Mouse (Mus musculus): Measurements from ENCODE around the gene Fat2. TPM values are rescaled to one million over a fixed set of nuclear protein-coding genes. Genes with fewer than 3 reads are reported as not detected.

Gene Fat2
- polyA plus RNA-seq, 1 experiment from 2014 or later, result 0.03 TPM

DNA sequence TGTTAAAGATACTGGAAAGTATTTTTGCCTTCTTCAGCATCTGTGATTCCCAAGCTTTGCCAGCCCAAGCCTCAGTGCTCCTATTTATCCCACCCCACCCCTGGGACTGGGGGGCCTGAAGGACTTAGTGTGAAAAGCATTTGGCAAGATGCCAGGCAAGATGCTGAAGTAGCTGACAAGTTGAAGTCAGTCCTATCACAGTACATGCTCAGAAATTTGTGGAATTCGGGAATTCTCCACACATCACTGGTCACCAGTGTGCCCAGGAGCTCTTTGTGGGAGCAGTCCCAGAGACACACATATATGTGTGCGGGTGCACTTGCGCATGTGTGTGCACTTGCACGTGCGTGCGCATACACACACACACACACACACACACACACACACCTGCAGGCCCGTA lies 10.2 kb downstream of the Fat2 start:
- Histone ChIP-seq H3K36me3 (no peaks in the 10 kb centered on the region), H3K4me1 (peaks cover 5% of the 10 kb centered on the region; the same call in 1 of the 2 replicates)
- WGBS, result 81% methylated on average over 7 of the region's 7 CpGs

DNA sequence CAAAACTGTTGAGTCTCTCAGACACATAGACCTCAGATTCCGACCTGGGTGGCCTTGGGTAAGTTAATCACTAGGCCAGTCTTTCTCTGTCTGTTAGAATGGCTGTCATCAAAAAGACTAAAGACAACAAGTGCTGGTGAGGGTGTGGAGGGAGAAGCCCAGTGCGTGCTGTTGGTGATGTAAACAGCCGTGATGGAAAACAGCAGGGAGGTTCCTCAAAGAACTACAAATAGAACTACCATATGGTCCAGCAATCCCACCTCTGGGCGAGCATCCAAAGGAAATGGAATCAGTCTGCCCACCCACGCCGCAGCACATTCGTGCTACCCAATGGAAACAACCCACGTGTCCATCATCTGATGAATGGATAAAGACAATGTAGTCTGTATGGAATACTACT lies 12.5 kb downstream of the Fat2 start:
- H3K9me3 ChIP-seq, result no peaks in the 10 kb centered on the region

More for the DNA sequence above, 10.2 kb downstream of the Fat2 start:
- no peak overlapping the region for H3K27ac ChIP-seq
- H3K9me3 ChIP-seq, result no peaks in the 10 kb centered on the region
- no peak overlapping the region for H3K4me3 ChIP-seq
- no peaks in the 10 kb centered on the region for H3K27me3 ChIP-seq (ENCODE audit: insufficient read depth, poor library complexity, severe bottlenecking)
- DNase-seq (ENCODE audit: low spot score), result no peak

DNA sequence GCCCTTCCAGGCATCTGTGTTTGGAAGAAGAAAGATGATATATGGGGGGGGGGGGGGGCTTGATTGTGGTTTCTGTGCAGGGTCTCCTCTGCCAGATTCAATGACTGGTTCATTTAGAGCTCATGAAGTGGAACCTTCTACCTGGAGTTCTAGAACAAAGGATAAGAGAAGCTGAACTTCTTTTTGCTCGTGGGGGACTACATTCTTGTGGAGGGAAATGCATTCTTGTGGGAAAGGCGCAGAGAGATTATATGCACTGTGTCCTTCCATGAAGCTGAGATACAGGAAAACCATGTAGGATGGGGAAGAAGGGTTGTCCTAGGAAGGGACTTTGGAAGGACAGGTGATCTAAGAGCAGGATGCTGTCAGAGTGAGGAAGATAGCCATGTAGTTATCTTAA lies 15.4 kb downstream of the Fat2 start:
- peaks cover 3% of the 10 kb centered on the region; the same call in 1 of the 2 replicates for H3K4me1 ChIP-seq
- DNase-seq (ENCODE audit: low spot score), result no peak
- no peak overlapping the region for H3K27ac ChIP-seq
- H3K4me3 ChIP-seq, result no peak overlapping the region
- H3K36me3 ChIP-seq, result no peaks in the 10 kb centered on the region
- H3K27me3 ChIP-seq (ENCODE audit: insufficient read depth, poor library complexity, severe bottlenecking), result no peaks in the 10 kb centered on the region
- H3K9me3 ChIP-seq, result no peaks in the 10 kb centered on the region
- WGBS, result 72% methylated on average over 2 of the region's 2 CpGs

More for the DNA sequence above, 12.5 kb downstream of the Fat2 start:
- H3K36me3 ChIP-seq, result no peaks in the 10 kb centered on the region
- DNase-seq (ENCODE audit: low spot score), result no peak
- H3K4me1 ChIP-seq, result peaks cover 7% of the 10 kb centered on the region; the same call in 1 of the 2 replicates
- H3K27ac ChIP-seq, result no peak overlapping the region
- WGBS, result 69% methylated on average over 8 of the region's 8 CpGs
- H3K27me3 ChIP-seq (ENCODE audit: insufficient read depth, poor library complexity, severe bottlenecking), result no peaks in the 10 kb centered on the region
- no peak overlapping the region for H3K4me3 ChIP-seq

GRCm38 (mm10) chr11:55315966-55316365 lies 20.4 kb downstream of the Fat2 start:
- H3K27me3 ChIP-seq (ENCODE audit: insufficient read depth, poor library complexity, severe bottlenecking), result peaks cover 23% of the 10 kb centered on the region
- H3K27ac ChIP-seq, result no peak overlapping the region
- H3K36me3 ChIP-seq, result no peaks in the 10 kb centered on the region
- no peak for DNase-seq (ENCODE audit: low spot score)
- 77% methylated on average over 6 of the region's 6 CpGs for WGBS
- H3K4me1 ChIP-seq, result peaks cover 13% of the 10 kb centered on the region
- H3K4me3 ChIP-seq, result no peak overlapping the region
- H3K9me3 ChIP-seq, result no peaks in the 10 kb centered on the region

DNA sequence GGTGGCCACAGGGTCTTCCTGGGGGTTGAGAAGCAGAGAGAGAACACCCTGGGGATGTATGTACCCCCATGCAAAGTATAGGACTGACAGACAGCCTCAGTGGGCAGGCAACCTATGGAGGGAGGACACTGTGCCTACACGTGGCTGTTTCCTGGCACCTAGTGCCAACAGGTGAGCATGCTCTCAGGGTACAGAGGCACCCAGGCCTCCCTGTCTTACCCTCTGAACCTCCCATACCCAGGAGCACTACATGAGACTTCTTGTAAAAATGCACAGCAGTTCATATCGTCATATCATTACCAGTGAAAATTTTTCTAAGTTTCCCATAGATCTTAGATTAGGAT lies 21.7 kb downstream of the Fat2 start:
- Histone ChIP-seq H3K4me1 (peaks cover 13% of the 10 kb centered on the region), H3K27ac (no peak overlapping the region), H3K9me3 (no peaks in the 10 kb centered on the region), H3K4me3 (0 out of 2 replicates have a peak overlapping the region, but pooled peaks have one; percentile 35), H3K27me3 (ENCODE audit: insufficient read depth, poor library complexity, severe bottlenecking) (peaks cover 23% of the 10 kb centered on the region), H3K36me3 (no peaks in the 10 kb centered on the region)
- no peak for DNase-seq (ENCODE audit: low spot score)
- WGBS, result 42% methylated on average over 2 of the region's 2 CpGs

- 13% methylated on average over 29 of the region's 29 CpGs for WGBS
- Histone ChIP-seq H3K4me1 (peaks cover 12% of the 10 kb centered on the region), H3K27me3 (ENCODE audit: insufficient read depth, poor library complexity, severe bottlenecking) (peaks cover 23% of the 10 kb centered on the region), H3K9me3 (no peaks in the 10 kb centered on the region), H3K4me3 (peak overlapping the region; percentile 35), H3K27ac (no peak overlapping the region), H3K36me3 (no peaks in the 10 kb centered on the region)
- no peak for DNase-seq (ENCODE audit: low spot score)
Observed at GRCm38 (mm10) chr11:55313768-55314703, 22.3 kb downstream of the Fat2 start.

DNA sequence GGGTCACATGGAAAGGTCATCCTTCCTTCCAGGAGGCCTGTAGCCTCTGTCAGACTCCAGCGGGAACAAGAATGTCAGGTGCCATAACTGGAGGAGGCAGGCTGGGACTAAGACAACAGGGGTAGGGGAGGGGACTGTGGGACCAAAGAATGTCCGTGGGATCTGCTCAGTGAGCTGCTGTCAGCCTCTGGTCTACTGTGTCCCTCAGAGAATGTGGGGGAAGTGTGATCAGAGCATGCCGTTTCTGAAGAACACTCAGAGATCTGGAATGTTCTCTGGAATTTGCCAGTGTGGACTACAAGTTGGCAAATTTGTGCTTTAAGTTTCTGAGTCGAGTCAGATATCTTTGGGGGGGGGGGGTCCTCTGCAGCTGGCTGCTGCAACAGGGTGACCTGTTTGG lies 34.0 kb downstream of the Fat2 start:
- Histone ChIP-seq H3K4me3 (no peak overlapping the region), H3K36me3 (no peaks in the 10 kb centered on the region), H3K27ac (no peak overlapping the region), H3K4me1 (peaks cover 7% of the 10 kb centered on the region; the same call in 1 of the 2 replicates), H3K27me3 (ENCODE audit: insufficient read depth, poor library complexity, severe bottlenecking) (no peaks in the 10 kb centered on the region), H3K9me3 (no peaks in the 10 kb centered on the region)
- no peak for DNase-seq (ENCODE audit: low spot score)
- 53% methylated on average over 4 of the region's 4 CpGs for WGBS

DNA sequence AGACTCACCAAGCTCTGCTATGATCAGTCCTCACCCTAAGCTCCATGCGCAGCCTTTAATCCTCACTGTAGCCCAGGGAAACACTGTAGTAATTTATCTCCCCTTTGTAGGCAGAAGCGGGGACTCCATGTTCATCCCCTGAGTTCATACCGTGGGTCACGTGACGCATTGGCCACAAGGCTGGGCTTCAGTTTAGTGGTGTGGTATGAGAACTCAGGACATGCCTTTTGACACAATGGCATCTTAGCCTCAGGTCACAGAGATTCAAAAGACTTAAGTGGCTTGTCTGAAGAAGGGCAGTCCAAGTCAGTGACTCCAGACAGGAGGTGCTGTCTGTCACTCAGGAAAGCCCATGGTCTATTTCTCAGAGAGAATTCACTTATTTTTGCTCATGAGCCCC lies 43.2 kb downstream of the Fat2 start:
- no peaks in the 10 kb centered on the region for H3K27me3 ChIP-seq (ENCODE audit: insufficient read depth, poor library complexity, severe bottlenecking)
- H3K4me3 ChIP-seq, result no peak overlapping the region
- no peaks in the 10 kb centered on the region for H3K36me3 ChIP-seq
- H3K27ac ChIP-seq, result no peak overlapping the region
- no peaks in the 10 kb centered on the region for H3K9me3 ChIP-seq
- no peaks in the 10 kb centered on the region for H3K4me1 ChIP-seq
- DNase-seq (ENCODE audit: low spot score), result no peak
- 87% methylated on average over 5 of the region's 5 CpGs for WGBS

GRCm38 (mm10) chr11:55291901-55292300 lies 44.5 kb downstream of the Fat2 start:
- no peak for DNase-seq (ENCODE audit: low spot score)

DNA sequence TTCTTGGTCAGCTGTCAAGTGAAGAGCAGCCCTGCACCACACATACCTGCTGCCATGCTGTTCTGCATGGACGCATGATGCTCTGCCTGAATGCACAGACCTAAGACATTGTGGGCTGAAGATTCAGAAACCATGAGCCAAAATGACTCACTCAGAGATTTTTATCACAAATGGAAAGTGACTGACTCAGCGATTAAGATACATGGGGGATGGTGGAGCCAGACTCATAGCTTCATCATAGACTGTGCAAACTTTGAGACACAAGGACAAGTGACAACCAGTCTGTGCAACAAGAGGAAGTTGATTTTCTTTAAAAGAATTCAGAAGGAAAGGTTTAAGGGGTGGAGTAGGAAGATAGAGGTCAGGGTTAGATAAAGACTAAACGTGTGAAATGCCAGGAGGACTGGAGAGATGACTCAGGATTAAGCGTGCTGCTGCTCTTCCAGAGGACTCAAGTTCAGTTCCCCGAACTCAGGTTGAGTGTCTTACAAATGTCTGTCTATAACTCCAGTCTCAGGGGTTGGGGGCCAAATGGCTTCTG lies 46.4 kb downstream of the Fat2 start:
- Histone ChIP-seq H3K27ac (no peak overlapping the region), H3K4me3 (no peak overlapping the region), H3K9me3 (no peaks in the 10 kb centered on the region), H3K27me3 (ENCODE audit: insufficient read depth, poor library complexity, severe bottlenecking) (no peaks in the 10 kb centered on the region), H3K4me1 (no peaks in the 10 kb centered on the region), H3K36me3 (no peaks in the 10 kb centered on the region)
- DNase-seq (ENCODE audit: low spot score), result no peak
- WGBS, result 68% methylated on average over 5 of the region's 5 CpGs

More at GRCm38 (mm10) chr11:55291901-55292300, 44.5 kb downstream of the Fat2 start:
- no peak overlapping the region for H3K27ac ChIP-seq
- H3K9me3 ChIP-seq, result no peaks in the 10 kb centered on the region
- no peaks in the 10 kb centered on the region for H3K4me1 ChIP-seq
- H3K4me3 ChIP-seq, result no peak overlapping the region
- 82% methylated on average over 7 of the region's 7 CpGs for WGBS
- no peaks in the 10 kb centered on the region for H3K27me3 ChIP-seq (ENCODE audit: insufficient read depth, poor library complexity, severe bottlenecking)
- H3K36me3 ChIP-seq, result no peaks in the 10 kb centered on the region

DNA sequence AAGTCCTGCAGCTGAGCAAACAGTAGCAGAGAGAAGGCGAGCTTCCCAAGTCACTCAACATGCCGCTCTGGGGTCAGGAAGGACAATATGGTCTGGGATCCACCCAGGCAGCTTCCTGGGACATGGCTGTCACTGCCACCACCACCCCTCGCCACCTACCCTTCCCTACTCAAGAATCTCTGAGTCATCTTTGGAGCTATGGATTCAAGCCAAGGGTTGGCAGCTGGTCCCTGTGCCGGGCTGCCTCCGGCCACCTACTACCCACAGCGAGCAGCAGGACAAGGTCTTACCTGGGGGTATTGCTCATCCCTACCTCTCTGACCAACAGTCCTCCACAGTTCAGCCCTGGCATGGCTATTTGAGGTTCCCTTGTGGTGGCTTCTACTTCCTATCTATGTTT lies 61.6 kb downstream of the Fat2 start:
- 74% methylated on average over 6 of the region's 6 CpGs for WGBS
- DNase-seq (ENCODE audit: low spot score), result no peak
- no peaks in the 10 kb centered on the region for H3K4me1 ChIP-seq

GRCm38 (mm10) chr11:55268580-55268979 lies 67.8 kb downstream of the Fat2 start:
- Histone ChIP-seq H3K4me1 (no peaks in the 10 kb centered on the region), H3K27me3 (ENCODE audit: insufficient read depth, poor library complexity, severe bottlenecking) (no peaks in the 10 kb centered on the region), H3K4me3 (no peak overlapping the region), H3K27ac (no peak overlapping the region), H3K9me3 (no peaks in the 10 kb centered on the region), H3K36me3 (no peaks in the 10 kb centered on the region)
- 83% methylated on average over 6 of the region's 6 CpGs for WGBS
- no peak for DNase-seq (ENCODE audit: low spot score)

More for the DNA sequence above, 61.6 kb downstream of the Fat2 start:
- H3K9me3 ChIP-seq, result no peaks in the 10 kb centered on the region
- H3K27me3 ChIP-seq (ENCODE audit: insufficient read depth, poor library complexity, severe bottlenecking), result no peaks in the 10 kb centered on the region
- no peaks in the 10 kb centered on the region for H3K36me3 ChIP-seq
- no peak overlapping the region for H3K4me3 ChIP-seq
- no peak overlapping the region for H3K27ac ChIP-seq

GRCm38 (mm10) chr11:55265647-55266046 lies 70.7 kb downstream of the Fat2 start:
- DNase-seq (ENCODE audit: low spot score), result no peak
- no peaks in the 10 kb centered on the region for H3K27me3 ChIP-seq (ENCODE audit: insufficient read depth, poor library complexity, severe bottlenecking)
- no peak overlapping the region for H3K27ac ChIP-seq
- 39% methylated on average over 2 of the region's 2 CpGs for WGBS
- no peaks in the 10 kb centered on the region for H3K4me1 ChIP-seq
- H3K9me3 ChIP-seq, result no peaks in the 10 kb centered on the region
- H3K4me3 ChIP-seq, result no peak overlapping the region
- no peaks in the 10 kb centered on the region for H3K36me3 ChIP-seq
